Comparison of ENCODE assay signal across 32 mouse cellular contexts in the genomic region with DNA sequence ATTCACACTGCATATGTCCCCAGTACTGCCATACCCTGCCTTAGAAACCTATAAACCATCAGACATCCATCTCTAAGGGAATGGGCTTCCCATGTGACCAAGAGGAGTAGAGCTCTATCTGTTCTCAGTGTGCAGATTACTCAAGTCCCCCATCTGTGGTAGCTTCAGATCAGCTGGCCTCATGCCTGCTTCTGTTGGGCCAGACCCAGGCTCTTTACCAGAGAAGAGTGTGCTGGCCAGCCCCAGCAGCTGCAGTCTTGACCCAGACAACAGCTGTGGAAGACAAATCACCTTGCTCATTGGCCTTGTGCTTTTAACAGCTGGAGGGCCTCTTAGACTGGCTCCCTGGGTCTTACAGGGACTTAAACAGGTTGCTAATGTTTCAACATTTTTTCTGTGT. TPM values are rescaled to one million over a fixed set of nuclear protein-coding genes. Genes with fewer than 3 reads are reported as not detected.
A peak's percentile ranks its signal among the peaks of the same experiment; 100 is the strongest.
DNase-seq lines count a peak whose midpoint lies in the region; ATAC-seq and TF ChIP-seq lines count a peak whose summit lies in the region.
"Had no signal": no experiment of that assay in that cellular context is flagged by ENCODE, and none has a peak within 500 bp of the region (broad histone marks: within the 10 kb centered on the region; RNA-seq: fewer than 3 reads in every experiment).

No protein-coding gene starts in this region.

- H3K4me2 ChIP-seq in limb, embryonic 14.5 days (replicated peaks; ENCODE audit: low read depth, low read length, severe bottlenecking) = no peak overlapping the region
- H3K4me2 ChIP-seq in forebrain, embryonic 11.5 days (ENCODE audit: low read depth, low read length, severe bottlenecking) = no peak overlapping the region
- H3K4me2 ChIP-seq: embryonic facial prominence, embryonic 13.5 days; forebrain, embryonic 12.5 days; heart, embryonic 11.5 days; hindbrain, embryonic 13.5 days; liver, embryonic 15.5 days; midbrain, embryonic 13.5 days; neural tube, embryonic 13.5 days; stomach, embryonic 15.5 days had no signal

- no peaks in the 10 kb centered on the region for H3K36me3 ChIP-seq in limb, embryonic 14.5 days (ENCODE audit: control insufficient read depth, insufficient read depth, low read length)
- no peaks in the 10 kb centered on the region for H3K36me3 ChIP-seq in limb, embryonic 10.5 days
- H3K36me3 ChIP-seq in forebrain, embryonic 11.5 days (ENCODE audit: control insufficient read depth, insufficient read depth, low read length) = no peaks in the 10 kb centered on the region
- H3K36me3 ChIP-seq: embryonic facial prominence, embryonic 13.5 days; forebrain, embryonic 12.5 days; hindbrain, embryonic 13.5 days; liver, embryonic 15.5 days; midbrain, embryonic 13.5 days; neural tube, embryonic 13.5 days; stomach, embryonic 15.5 days had no signal

- H3K27ac ChIP-seq in limb, embryonic 14.5 days (replicated peaks; ENCODE audit: low read depth, low read length) = no peak overlapping the region
- H3K27ac ChIP-seq in limb, embryonic 10.5 days = no peak overlapping the region
- H3K27ac ChIP-seq in forebrain, embryonic 11.5 days (ENCODE audit: low read depth, low read length) = no peak overlapping the region
- H3K27ac ChIP-seq: embryonic facial prominence, embryonic 13.5 days; forebrain, embryonic 12.5 days; hindbrain, embryonic 13.5 days; liver, embryonic 15.5 days; midbrain, embryonic 13.5 days; neural tube, embryonic 13.5 days; stomach, embryonic 15.5 days had no signal

- TF ChIP-seq POLR2A in limb, embryonic 14.5 days (IDR thresholded peaks at IDR 0.05; ENCODE audit: borderline replicate concordance, extremely low read depth, insufficient read depth, insufficient read length) = no peak

- no peaks in the 10 kb centered on the region for H3K9me3 ChIP-seq in limb, embryonic 14.5 days (ENCODE audit: control insufficient read depth, low read length)
- H3K9me3 ChIP-seq in limb, embryonic 10.5 days (replicated peaks) = no peaks in the 10 kb centered on the region
- no peaks in the 10 kb centered on the region; the same call in 1 of the 2 replicates for H3K9me3 ChIP-seq in forebrain, embryonic 11.5 days (ENCODE audit: control insufficient read depth, low read length)
- H3K9me3 ChIP-seq: forebrain, embryonic 12.5 days; hindbrain, embryonic 13.5 days; liver, embryonic 15.5 days; midbrain, embryonic 13.5 days; stomach, embryonic 15.5 days had no signal

- ATAC-seq in limb, embryonic 14.5 days (ENCODE audit: low FRiP score, low read depth) = no peak
- ATAC-seq in megakaryocyte progenitor cell, adult 5-6 weeks (replicated peaks; ENCODE audit: poor library complexity) = no peak
- ATAC-seq in forebrain, embryonic 11.5 days (replicated peaks; ENCODE audit: low FRiP score) = no peak
- ATAC-seq: activated CD4-positive, CD25-positive, alpha-beta regulatory T cell, adult 4 months; intestine, postnatal 0 days; midbrain, embryonic 13.5 days had no signal

- peak; percentile 44 for DNase-seq in gastrocnemius, postnatal 10 days
- no peak for DNase-seq in gastrocnemius, adult 8-10 months (ENCODE audit: low spot score in 2 of 2)
- DNase-seq in limb, embryonic 14.5 days (ENCODE audit: low spot score) = peak; percentile 9
- DNase-seq in limb, embryonic 10.5 days (ENCODE audit: low spot score) = no peak
- peak; percentile 51 for DNase-seq in lung, postnatal 10 days
- DNase-seq in lung, postnatal 4 days = peak; percentile 15 to 75
- no peak for DNase-seq in forebrain, embryonic 11.5 days (ENCODE audit: low spot score)
- DNase-seq: adrenal gland, adult 2 months; adrenal gland, postnatal 36 days; cerebellum, adult 18-20 months; cerebellum, postnatal 36 days; embryo, embryonic 11 days; heart, adult 18-20 months; heart, postnatal 36 days; kidney, postnatal 25 days; retina, postnatal 1 day; right cerebral cortex, postnatal 14 days had no signal

- no peaks in the 10 kb centered on the region for H3K27me3 ChIP-seq in limb, embryonic 14.5 days (ENCODE audit: control insufficient read depth, insufficient read depth, low read length)
- H3K27me3 ChIP-seq in limb, embryonic 10.5 days (ENCODE audit: low read depth, poor library complexity, severe bottlenecking) = no peaks in the 10 kb centered on the region
- no peaks in the 10 kb centered on the region for H3K27me3 ChIP-seq in forebrain, embryonic 11.5 days (ENCODE audit: control insufficient read depth, insufficient read depth, low read length)
- H3K27me3 ChIP-seq: embryonic facial prominence, embryonic 13.5 days; forebrain, embryonic 12.5 days; hindbrain, embryonic 13.5 days; liver, embryonic 15.5 days; midbrain, embryonic 13.5 days; neural tube, embryonic 13.5 days; stomach, embryonic 15.5 days had no signal

- H3K9ac ChIP-seq in limb, embryonic 14.5 days (ENCODE audit: low read depth, low read length, severe bottlenecking) = no peak overlapping the region
- H3K9ac ChIP-seq in forebrain, embryonic 11.5 days (ENCODE audit: low read length) = no peak overlapping the region
- H3K9ac ChIP-seq: embryonic facial prominence, embryonic 13.5 days; forebrain, embryonic 12.5 days; hindbrain, embryonic 13.5 days; liver, embryonic 15.5 days; midbrain, embryonic 13.5 days; neural tube, embryonic 13.5 days; stomach, embryonic 15.5 days had no signal

- H3K4me1 ChIP-seq in limb, embryonic 14.5 days (ENCODE audit: control insufficient read depth, insufficient read depth, low read length) = no peaks in the 10 kb centered on the region
- H3K4me1 ChIP-seq in limb, embryonic 10.5 days = no peaks in the 10 kb centered on the region
- no peaks in the 10 kb centered on the region for H3K4me1 ChIP-seq in forebrain, embryonic 11.5 days (replicated peaks; ENCODE audit: control insufficient read depth, insufficient read depth, low read length)
- H3K4me1 ChIP-seq: embryonic facial prominence, embryonic 13.5 days; forebrain, embryonic 12.5 days; liver, embryonic 15.5 days; midbrain, embryonic 13.5 days; neural tube, embryonic 13.5 days; stomach, embryonic 15.5 days had no signal

- H3K4me3 ChIP-seq in limb, embryonic 14.5 days (replicated peaks; ENCODE audit: low read length) = no peak overlapping the region
- no peak overlapping the region for H3K4me3 ChIP-seq in limb, embryonic 10.5 days
- H3K4me3 ChIP-seq in forebrain, embryonic 11.5 days (ENCODE audit: low read depth, low read length) = no peak overlapping the region
- H3K4me3 ChIP-seq: embryonic facial prominence, embryonic 13.5 days; erythroblast, embryonic 14.5 days; forebrain, embryonic 12.5 days; hindbrain, embryonic 13.5 days; liver, embryonic 15.5 days; midbrain, embryonic 13.5 days; neural tube, embryonic 13.5 days; stomach, embryonic 15.5 days had no signal

RNA-seq across cellular contexts. Expression of a gene that starts 25.1 kb away (rescaled TPM):
- under 1 TPM; 0.47 to 0.54 TPM for total RNA-seq in gastrocnemius, postnatal 10 days (2021)
- under 1 TPM in 2 of 4 experiments, not detected in 2; 0.05 to 0.17 TPM for total RNA-seq in gastrocnemius, adult 8-10 months (2022)
- 0.09 and 0.30 TPM in 2 replicates for polyA plus RNA-seq in limb, embryonic 14.5 days (2012; rRNA removed)
- 0.07 and 0.15 TPM in 2 replicates for polyA plus RNA-seq in limb, embryonic 14.5 days (2014; fragmentation: Nextera tagmentation; extraction: Ambion mirVana)
- polyA plus RNA-seq in limb, embryonic 10.5 days (2016; fragmentation: Nextera tagmentation; extraction: Ambion mirVana) = 0.04 and 0.10 TPM in 2 replicates
- 0.02 TPM in 1 of 2 replicates, not detected in the other for total RNA-seq in megakaryocyte progenitor cell, adult 5-6 weeks (2015)
- not detected in 2 replicates for total RNA-seq in megakaryocyte progenitor cell, adult 5-6 weeks (2017)
- 0.27 and 0.52 TPM in 2 replicates for polyA plus RNA-seq in forebrain, embryonic 11.5 days (2014; fragmentation: Nextera tagmentation; extraction: Ambion mirVana)
- total RNA-seq: CH12.LX; heart, adult 18-20 months; heart, postnatal 36 days; megakaryocyte-erythroid progenitor cell, adult 5-6 weeks had no signal
- polyA plus RNA-seq: C2C12; erythroblast, embryonic 14.5 days had no signal

Comparison
In these comparisons a context has a peak if more than half of its experiments do, and no peak if none do; other contexts are left out.
1. DNase-seq: peak in gastrocnemius, postnatal 10 days (single experiment), limb, embryonic 14.5 days (single experiment), lung, postnatal 10 days (single experiment) and lung, postnatal 4 days (2 of 2); none in gastrocnemius, adult 8-10 months (0 of 2), limb, embryonic 10.5 days (single experiment) and forebrain, embryonic 11.5 days (single experiment).